Mouse (Mus musculus) E14TG2a.4 (cell line): ENCODE measurements around the gene Fam20c.

ENCODE experiments used
- H3K27me3 ChIP-seq: 2 replicates; pipeline ENCODE4 v1.6.1; 2014; ENCODE audit warnings: low read length, control low read depth; ENCODE audit not compliant: insufficient read depth
- H3K36me3 ChIP-seq: 2 replicates; pipeline ENCODE4 v1.6.1; 2014; ENCODE audit warnings: low read length, control low read depth; ENCODE audit not compliant: insufficient read depth
- H3K4me1 ChIP-seq: replicated peaks from 2 replicates; pipeline ENCODE4 v1.6.1; 2014; ENCODE audit warnings: low read depth, low read length, control low read depth
- H3K4me3 ChIP-seq: replicated peaks from 2 replicates; pipeline ENCODE4 v1.5.1; 2014; ENCODE audit warnings: mild to moderate bottlenecking, low read length
- H3K9me3 ChIP-seq: 2 replicates; pipeline ENCODE4 v1.6.1; 2014; ENCODE audit warnings: low read length, control low read depth
- CTCF ChIP-seq: conservative IDR thresholded peaks from 2 replicates; pipeline ENCODE4 v1.5.1; 2014; ENCODE audit warnings: low read length

The Fam20c gene

GRCm38 (mm10) chr5:138857811-138858251 is 103.5 kb downstream of the Fam20c start:
- H3K9me3 ChIP-seq = no peaks in the 10 kb centered on the region; the same call in 1 of the 2 replicates
- peaks cover 5% of the 10 kb centered on the region; the same call in 1 of the 2 replicates for H3K27me3 ChIP-seq
- peaks cover 9% of the 10 kb centered on the region; the same call in 1 of the 2 replicates for H3K4me1 ChIP-seq
- H3K4me3 ChIP-seq = no peak overlapping the region
- no peaks in the 10 kb centered on the region for H3K36me3 ChIP-seq
- TF ChIP-seq CTCF = no peak
